Mouse (Mus musculus): ENCODE measurements around the gene Gm45717.

DNA sequence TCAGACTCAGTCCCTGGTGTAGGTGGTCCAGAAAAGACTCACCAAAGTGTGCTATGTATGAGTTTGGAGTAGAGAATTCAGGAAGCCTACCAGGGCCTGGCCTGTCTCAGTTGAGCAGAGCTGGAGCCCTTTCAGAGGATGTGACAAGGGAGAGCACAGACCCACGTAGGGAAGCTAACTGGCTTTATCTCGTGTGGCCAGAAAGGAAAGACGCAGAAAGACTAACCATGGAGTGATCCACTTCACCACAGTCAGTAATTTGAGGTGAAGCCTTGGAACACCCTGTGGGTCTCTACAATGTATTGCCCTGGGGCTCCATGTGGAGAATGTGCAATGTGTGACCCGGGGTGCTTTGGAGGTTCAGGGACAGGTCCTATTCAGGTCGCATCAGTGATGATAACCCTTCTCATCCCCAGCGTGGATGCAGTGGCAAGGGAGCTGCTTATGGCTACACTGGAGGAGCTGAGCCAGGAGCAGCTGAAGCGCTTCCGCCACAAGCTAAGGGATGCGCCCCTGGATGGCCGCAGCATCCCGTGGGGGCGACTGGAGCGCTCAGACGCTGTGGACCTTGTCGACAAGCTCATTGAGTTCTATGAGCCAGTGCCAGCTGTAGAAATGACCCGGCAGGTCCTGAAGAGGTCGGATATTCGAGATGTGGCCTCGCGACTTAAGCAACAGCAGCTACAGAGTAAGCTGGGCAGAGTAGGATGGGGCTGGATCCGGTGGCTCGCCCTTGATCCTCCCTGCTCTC lies 34.3 kb downstream of the Gm45717 start:
- no peak for TF ChIP-seq POLR2A (IDR thresholded peaks at IDR 0.05; ENCODE audit: borderline replicate concordance, low read depth, low read length)
- TF ChIP-seq CTCF (IDR thresholded peaks at IDR 0.05; ENCODE audit: low read depth, low read length): no peak

Measured in bone marrow macrophage, adult 2 months (primary cell).